ENCODE assay signal across 8 mouse cellular contexts in genomic region chr6:124811701-124812560, GRCm38 (mm10). TPM values are rescaled to one million over a fixed set of nuclear protein-coding genes. Genes with fewer than 3 reads are reported as not detected.
DNase-seq lines count a peak whose midpoint lies in the region; ATAC-seq and TF ChIP-seq lines count a peak whose summit lies in the region.

No protein-coding gene starts in this region.

- TF ChIP-seq CTCF in heart, adult 2 months (IDR thresholded peaks at IDR 0.05): no peak

- H3K9me3 ChIP-seq in hindbrain, embryonic 10.5 days: no peaks in the 10 kb centered on the region
- H3K9me3 ChIP-seq in liver, embryonic 16.5 days (replicated peaks; ENCODE audit: control insufficient read depth, low read length): no peaks in the 10 kb centered on the region

- no peaks in the 10 kb centered on the region for H3K27me3 ChIP-seq in heart, adult 2 months (ENCODE audit: control insufficient read depth, insufficient read depth, low read length)
- H3K27me3 ChIP-seq in hindbrain, embryonic 10.5 days (ENCODE audit: insufficient read depth, poor library complexity, severe bottlenecking): no peaks in the 10 kb centered on the region
- H3K27me3 ChIP-seq in liver, embryonic 16.5 days (ENCODE audit: control insufficient read depth, insufficient read depth, low read depth, low read length): no peaks in the 10 kb centered on the region

- peak; percentile 7 to 13 for DNase-seq in heart, adult 2 months
- no peak for DNase-seq in heart, postnatal 36 days
- peak; percentile 38 for DNase-seq in MEL-GATA-1-ER (ENCODE audit: extremely low read depth, low read depth)
- no peak for DNase-seq in hindbrain, embryonic 10.5 days (ENCODE audit: low spot score)
- no peak for DNase-seq in spleen, postnatal 36 days (ENCODE audit: low spot score in 2 of 2)
- no peak for DNase-seq in left cerebral cortex, postnatal 25 days (ENCODE audit: low spot score in 2 of 2)

- ATAC-seq in liver, embryonic 16.5 days (ENCODE audit: low read depth): no peak
- no peak for ATAC-seq in erythroid progenitor cell, adult 5-6 weeks (replicated peaks; ENCODE audit: low FRiP score, poor library complexity, severe bottlenecking)

- no peaks in the 10 kb centered on the region for H3K79me2 ChIP-seq in heart, adult 2 months (replicated peaks; ENCODE audit: control insufficient read depth, insufficient read depth, low read length)

- H3K27ac ChIP-seq in heart, adult 2 months: no peak overlapping the region
- H3K27ac ChIP-seq in hindbrain, embryonic 10.5 days: peak overlapping the region; percentile 98
- peak overlapping the region; percentile 93; the same call in 1 of the 2 replicates for H3K27ac ChIP-seq in liver, embryonic 16.5 days (ENCODE audit: low read length)

- TF ChIP-seq EP300 in heart, adult 2 months (IDR thresholded peaks at IDR 0.05; ENCODE audit: insufficient read depth, low read depth, low read length): no peak

- peak overlapping the region; percentile 93 for H3K4me2 ChIP-seq in liver, embryonic 16.5 days (ENCODE audit: low read depth, low read length)

- 72% methylated on average over 24 of the region's 24 CpGs for WGBS in heart, adult 2 months
- 82% methylated on average over 24 of the region's 24 CpGs for WGBS in hindbrain, embryonic 10.5 days
- 68% methylated on average over 24 of the region's 24 CpGs for WGBS in liver, embryonic 16.5 days (ENCODE audit: insufficient replicate concordance)

- intact Hi-C loops in heart, adult 2 months (cut with DNase I): no loop called here
- intact Hi-C loops in heart, postnatal 36 days (cut with DNase I): no loop called here
- intact Hi-C loops in left cerebral cortex, postnatal 25 days (cut with DNase I): no loop called here

- H3K4me3 ChIP-seq in heart, adult 2 months: no peak overlapping the region; the same call in 1 of the 2 replicates
- peak overlapping the region; percentile 92 for H3K4me3 ChIP-seq in hindbrain, embryonic 10.5 days
- H3K4me3 ChIP-seq in liver, embryonic 16.5 days (ENCODE audit: low read depth, low read length): peak overlapping the region; percentile 83

- H3K9ac ChIP-seq in heart, adult 2 months (ENCODE audit: low read depth, low read length): no peak overlapping the region
- peak overlapping the region; percentile 82 for H3K9ac ChIP-seq in liver, embryonic 16.5 days (ENCODE audit: low read depth, low read length)

- TF ChIP-seq POLR2A in heart, adult 2 months (IDR thresholded peaks at IDR 0.05; ENCODE audit: insufficient read depth, low read depth, low read length): no peak

- peaks cover 16% of the 10 kb centered on the region for H3K4me1 ChIP-seq in heart, adult 2 months (ENCODE audit: control insufficient read depth, insufficient read depth, low read length)
- peaks cover 69% of the 10 kb centered on the region for H3K4me1 ChIP-seq in hindbrain, embryonic 10.5 days (replicated peaks)
- H3K4me1 ChIP-seq in liver, embryonic 16.5 days (ENCODE audit: control insufficient read depth, low read depth, low read length): peaks cover 48% of the 10 kb centered on the region

- H3K36me3 ChIP-seq in heart, adult 2 months (ENCODE audit: control insufficient read depth, insufficient read depth, low read length): no peaks in the 10 kb centered on the region; the same call in 1 of the 2 replicates
- H3K36me3 ChIP-seq in hindbrain, embryonic 10.5 days: peaks cover 49% of the 10 kb centered on the region
- peaks cover 13% of the 10 kb centered on the region for H3K36me3 ChIP-seq in liver, embryonic 16.5 days (ENCODE audit: control insufficient read depth, insufficient read depth)

RNA-seq across cellular contexts. Expression of gene Tpi1, which starts 2.2 kb away (rescaled TPM):
- total RNA-seq in heart, adult 2 months (2021): 100 to 1,000 TPM; 788 to 884 TPM
- 870 and 1,222 TPM in 2 replicates for polyA plus RNA-seq in heart, adult 2 months (2012; rRNA removed)
- total RNA-seq in heart, postnatal 36 days (2021): 100 to 1,000 TPM; 830 to 887 TPM
- polyA plus RNA-seq in hindbrain, embryonic 10.5 days (2016; fragmentation: Nextera tagmentation; extraction: Ambion mirVana): 794 and 931 TPM in 2 replicates
- 450 and 452 TPM in 2 replicates for polyA plus RNA-seq in liver, embryonic 16.5 days (2015; fragmentation: Nextera tagmentation; extraction: Ambion mirVana)
- 19.1 and 64.1 TPM in 2 replicates for total RNA-seq in erythroid progenitor cell, adult 5-6 weeks (2015; ENCODE audit: low replicate concordance)
- 17.7 and 17.9 TPM in 2 replicates for total RNA-seq in erythroid progenitor cell, adult 5-6 weeks (2017; ENCODE audit: low replicate concordance)
- 100 to 1,000 TPM; 739 to 808 TPM for total RNA-seq in left cerebral cortex, postnatal 25 days (2021)

RNA-seq across cellular contexts. Expression of gene Spsb2, which starts 3.5 kb away (rescaled TPM):
- 1 to 10 TPM; 3.2 TPM for total RNA-seq in heart, adult 2 months (2021)
- polyA plus RNA-seq in heart, adult 2 months (2012; rRNA removed): 2.8 and 4.4 TPM in 2 replicates
- 1 to 10 TPM; 3.6 to 4.9 TPM for total RNA-seq in heart, postnatal 36 days (2021)
- 8.3 and 8.7 TPM in 2 replicates for polyA plus RNA-seq in hindbrain, embryonic 10.5 days (2016; fragmentation: Nextera tagmentation; extraction: Ambion mirVana)
- 8.6 and 9.1 TPM in 2 replicates for polyA plus RNA-seq in liver, embryonic 16.5 days (2015; fragmentation: Nextera tagmentation; extraction: Ambion mirVana)
- 3.4 and 9.7 TPM in 2 replicates for total RNA-seq in erythroid progenitor cell, adult 5-6 weeks (2015; ENCODE audit: low replicate concordance)
- 7.6 and 8.2 TPM in 2 replicates for total RNA-seq in erythroid progenitor cell, adult 5-6 weeks (2017; ENCODE audit: low replicate concordance)
- 1 to 10 TPM; 4.4 to 5.2 TPM for total RNA-seq in left cerebral cortex, postnatal 25 days (2021)

RNA-seq across cellular contexts. Expression of gene Usp5, which starts 17.4 kb away (rescaled TPM):
- 10 to 100 TPM; 68.4 to 72.3 TPM for total RNA-seq in heart, adult 2 months (2021)
- polyA plus RNA-seq in heart, adult 2 months (2012; rRNA removed): 51.0 and 74.9 TPM in 2 replicates
- total RNA-seq in heart, postnatal 36 days (2021): 10 to 100 TPM; 74.0 to 85.5 TPM
- 206 and 211 TPM in 2 replicates for polyA plus RNA-seq in hindbrain, embryonic 10.5 days (2016; fragmentation: Nextera tagmentation; extraction: Ambion mirVana)
- 50.0 and 52.7 TPM in 2 replicates for polyA plus RNA-seq in liver, embryonic 16.5 days (2015; fragmentation: Nextera tagmentation; extraction: Ambion mirVana)
- total RNA-seq in erythroid progenitor cell, adult 5-6 weeks (2015; ENCODE audit: low replicate concordance): 35.6 and 60.5 TPM in 2 replicates
- total RNA-seq in erythroid progenitor cell, adult 5-6 weeks (2017; ENCODE audit: low replicate concordance): 41.2 and 53.1 TPM in 2 replicates
- total RNA-seq in left cerebral cortex, postnatal 25 days (2021): 100 to 1,000 TPM; 176 to 177 TPM

RNA-seq across cellular contexts. Expression of gene Cdca3, which starts 17.4 kb away (rescaled TPM):
- under 1 TPM; 0.32 to 0.70 TPM for total RNA-seq in heart, adult 2 months (2021)
- polyA plus RNA-seq in heart, adult 2 months (2012; rRNA removed): 0.72 and 1.9 TPM in 2 replicates
- under 1 TPM; 0.49 to 0.83 TPM for total RNA-seq in heart, postnatal 36 days (2021)
- 232 and 255 TPM in 2 replicates for polyA plus RNA-seq in hindbrain, embryonic 10.5 days (2016; fragmentation: Nextera tagmentation; extraction: Ambion mirVana)
- polyA plus RNA-seq in liver, embryonic 16.5 days (2015; fragmentation: Nextera tagmentation; extraction: Ambion mirVana): 171 and 180 TPM in 2 replicates
- total RNA-seq in erythroid progenitor cell, adult 5-6 weeks (2015; ENCODE audit: low replicate concordance): 529 and 565 TPM in 2 replicates
- total RNA-seq in erythroid progenitor cell, adult 5-6 weeks (2017; ENCODE audit: low replicate concordance): 409 and 459 TPM in 2 replicates
- total RNA-seq in left cerebral cortex, postnatal 25 days (2021): 1 to 10 TPM in 1 of 2 experiments, under 1 TPM in 1; 0.50 to 1.1 TPM

RNA-seq across cellular contexts. Expression of gene Gnb3, which starts 28.1 kb away (rescaled TPM):
- 10 to 100 TPM in 1 of 2 experiments, 1 to 10 TPM in 1; 6.1 to 10.9 TPM for total RNA-seq in heart, adult 2 months (2021)
- 6.9 and 14.0 TPM in 2 replicates for polyA plus RNA-seq in heart, adult 2 months (2012; rRNA removed)
- total RNA-seq in heart, postnatal 36 days (2021): 1 to 10 TPM; 5.1 to 5.9 TPM
- polyA plus RNA-seq in hindbrain, embryonic 10.5 days (2016; fragmentation: Nextera tagmentation; extraction: Ambion mirVana): 0.44 and 0.76 TPM in 2 replicates
- 0.13 and 0.31 TPM in 2 replicates for polyA plus RNA-seq in liver, embryonic 16.5 days (2015; fragmentation: Nextera tagmentation; extraction: Ambion mirVana)
- not detected in 2 replicates for total RNA-seq in erythroid progenitor cell, adult 5-6 weeks (2015; ENCODE audit: low replicate concordance)
- not detected in 2 replicates for total RNA-seq in erythroid progenitor cell, adult 5-6 weeks (2017; ENCODE audit: low replicate concordance)
- under 1 TPM in 1 of 2 experiments, not detected in 1; 0.18 TPM for total RNA-seq in left cerebral cortex, postnatal 25 days (2021)

Comparison
In these comparisons a context has a peak if more than half of its experiments do, and no peak if none do; other contexts are left out.
1. DNase-seq: peak in heart, adult 2 months (2 of 2) and MEL-GATA-1-ER (single experiment); none in heart, postnatal 36 days (0 of 2), hindbrain, embryonic 10.5 days (single experiment), spleen, postnatal 36 days (0 of 2) and left cerebral cortex, postnatal 25 days (0 of 2).
2. RNA of gene Tpi1, which starts 2.2 kb away (total RNA-seq): 830 to 887 TPM in heart, postnatal 36 days, 788 to 884 TPM in heart, adult 2 months and 739 to 808 TPM in left cerebral cortex, postnatal 25 days; 17.7 to 64.1 TPM in erythroid progenitor cell, adult 5-6 weeks; every median in the first group is over 10 times any median in the second.